ENCODE assay signal across 21 mouse cellular contexts in the genomic region with DNA sequence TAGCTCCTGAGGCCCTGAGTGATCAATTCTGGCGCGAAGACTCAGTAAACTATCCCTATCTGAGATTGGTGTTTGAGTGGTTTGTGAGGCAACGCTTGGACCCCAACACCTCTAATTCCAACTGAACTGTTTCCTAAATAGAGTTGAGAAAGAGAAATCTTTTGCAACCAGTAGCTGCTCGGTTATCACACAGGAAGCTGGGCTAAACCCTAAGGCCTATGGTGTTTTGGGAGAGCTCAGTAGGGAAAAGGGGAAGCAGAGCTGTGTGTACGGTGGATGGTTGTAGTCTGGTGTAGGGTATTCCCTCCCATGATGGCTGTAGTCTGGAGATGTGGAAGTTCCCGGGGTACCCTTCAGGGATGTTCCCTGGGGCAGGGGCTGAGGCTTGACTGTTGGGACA. TPM values are rescaled to one million over a fixed set of nuclear protein-coding genes. Genes with fewer than 3 reads are reported as not detected.
"Had no signal": no experiment of that assay in that cellular context is flagged by ENCODE, and none has a peak within 500 bp of the region (broad histone marks: within the 10 kb centered on the region; RNA-seq: fewer than 3 reads in every experiment).

No protein-coding gene starts in this region.

- H3K27me3 ChIP-seq: kidney, embryonic 15.5 days; midbrain, embryonic 15.5 days had no signal

- H3K4me3 ChIP-seq: kidney, embryonic 15.5 days; left cerebral cortex, adult 2 months; midbrain, embryonic 15.5 days had no signal

- H3K4me1 ChIP-seq: kidney, embryonic 15.5 days; midbrain, embryonic 15.5 days had no signal

- DNase-seq: kidney, adult 11 months; kidney, adult 8-10 months; kidney, postnatal 10 days; kidney, postnatal 36 days; layer of hippocampus, postnatal 36 days; liver, postnatal 0 days; lung, embryonic 14.5 days; thymus, adult 2 months; thymus, postnatal 14 days had no signal

- ATAC-seq: liver, postnatal 0 days; lung, postnatal 0 days; midbrain, embryonic 15.5 days had no signal

- H3K27ac ChIP-seq: kidney, embryonic 15.5 days; left cerebral cortex, adult 2 months; liver, embryonic 14.5 days; macrophage; midbrain, embryonic 15.5 days; stomach, postnatal 0 days had no signal

- H3K9me3 ChIP-seq: kidney, embryonic 15.5 days; midbrain, embryonic 15.5 days had no signal

- H3K9ac ChIP-seq: kidney, embryonic 15.5 days; liver, embryonic 14.5 days; liver, postnatal 0 days; lung, embryonic 14.5 days; midbrain, embryonic 15.5 days had no signal

- H3K36me3 ChIP-seq: kidney, embryonic 15.5 days had no signal

RNA-seq across cellular contexts. Expression of a gene that starts 3.3 kb away (rescaled TPM):
- total RNA-seq: left cerebral cortex, adult 2 months; left cerebral cortex, postnatal 10 days; left cerebral cortex, postnatal 36 days; liver, adult 2 months had no signal

RNA-seq across cellular contexts. Expression of a gene that starts 38.0 kb away (rescaled TPM):
- total RNA-seq: liver, adult 2 months; megakaryocyte-erythroid progenitor cell, adult 5-6 weeks had no signal
- polyA plus RNA-seq: limb, embryonic 11.5 days; liver, adult 2 months; liver, postnatal 0 days; lung, embryonic 14.5 days; lung, postnatal 0 days; macrophage had no signal
